17 mouse cellular contexts compared by ENCODE assay signal in the genomic region with DNA sequence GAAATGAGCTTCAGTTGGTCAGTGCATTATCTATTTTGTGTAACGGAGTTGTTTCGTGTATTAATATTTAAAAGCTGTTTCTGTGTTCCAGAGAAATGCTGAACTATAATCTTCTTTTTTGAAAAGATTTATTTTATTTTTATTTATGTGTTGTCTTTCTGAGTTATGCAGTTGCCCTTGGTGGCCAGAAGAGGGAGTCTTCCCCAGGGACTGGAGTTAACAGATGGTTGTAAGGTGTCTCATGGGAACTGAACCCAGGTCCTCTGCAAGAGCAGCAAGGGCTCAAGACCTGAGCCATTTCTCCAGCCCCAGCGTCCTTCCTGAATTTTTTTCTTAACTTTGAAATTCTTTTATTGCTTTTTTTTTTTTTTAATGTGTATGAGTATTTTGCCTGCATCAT. TPM values are rescaled to one million over a fixed set of nuclear protein-coding genes. Genes with fewer than 3 reads are reported as not detected.
DNase-seq lines count a peak whose midpoint lies in the region; ATAC-seq and TF ChIP-seq lines count a peak whose summit lies in the region.
"Had no signal": no experiment of that assay in that cellular context is flagged by ENCODE, and none has a peak within 500 bp of the region (broad histone marks: within the 10 kb centered on the region; RNA-seq: fewer than 3 reads in every experiment).

No protein-coding gene starts in this region.

- in situ Hi-C loops in ES-E14 (cut with MboI; ENCODE audit: low sequenced_read_pairs in 2 of 2, unreplicated experiment in 2 of 2) = no loop called here

- H3K4me2 ChIP-seq in hindbrain, embryonic 16.5 days (ENCODE audit: low read length) = no peak overlapping the region
- H3K4me2 ChIP-seq: embryonic facial prominence, embryonic 13.5 days; limb, embryonic 12.5 days; lung, embryonic 15.5 days had no signal

- over 99% methylated on average over 3 of the region's 3 CpGs for WGBS in hindbrain, embryonic 16.5 days

- no peak overlapping the region for H3K27ac ChIP-seq in layer of hippocampus, adult 2 months
- H3K27ac ChIP-seq in ES-E14 (ENCODE audit: insufficient read depth, low read depth, low read length, poor library complexity, severe bottlenecking) = no peak overlapping the region
- no peak overlapping the region for H3K27ac ChIP-seq in hindbrain, embryonic 16.5 days (ENCODE audit: low read depth, low read length)
- H3K27ac ChIP-seq: embryonic facial prominence, embryonic 13.5 days; limb, embryonic 12.5 days; lung, embryonic 15.5 days had no signal

- no peak for ATAC-seq in hindbrain, embryonic 16.5 days

- peak; percentile 66 for TF ChIP-seq CTCF in layer of hippocampus, adult 2 months (conservative IDR thresholded peaks at IDR 0.05)

- no peak for DNase-seq in layer of hippocampus, adult 2 months (ENCODE audit: low spot score in 2 of 2)
- no peak for DNase-seq in layer of hippocampus, adult 11-12 months (ENCODE audit: low spot score)
- DNase-seq in B cell, adult 2 months = peak; percentile 11 to 15
- no peak for DNase-seq in ES-E14 (ENCODE audit: low read depth, low spot score)
- peak; percentile 5 for DNase-seq in induced T-regulatory cell, adult 2 months (ENCODE audit: low read depth)
- DNase-seq in right cerebral cortex, postnatal 36 days (ENCODE audit: low spot score in 2 of 2) = no peak
- DNase-seq: adrenal gland, postnatal 14 days; heart, adult 18-20 months; heart, postnatal 36 days; kidney, postnatal 10 days had no signal

- peaks cover 3% of the 10 kb centered on the region; the same call in 1 of the 2 replicates for H3K36me3 ChIP-seq in ES-E14 (ENCODE audit: control insufficient read depth, insufficient read depth, low read length, poor library complexity, severe bottlenecking)
- H3K36me3 ChIP-seq in hindbrain, embryonic 16.5 days (ENCODE audit: control insufficient read depth, insufficient read depth, low read length) = no peaks in the 10 kb centered on the region

- H3K4me3 ChIP-seq in layer of hippocampus, adult 2 months = no peak overlapping the region
- H3K4me3 ChIP-seq in ES-E14 (ENCODE audit: insufficient read depth in 1 of 2, low read depth in 1 of 2, low read length in 2 of 2, poor library complexity in 1 of 2, severe bottlenecking in 1 of 2) = no peak overlapping the region
- H3K4me3 ChIP-seq in hindbrain, embryonic 16.5 days (ENCODE audit: low read length) = no peak overlapping the region
- H3K4me3 ChIP-seq: embryonic facial prominence, embryonic 13.5 days; limb, embryonic 12.5 days; lung, embryonic 15.5 days had no signal

- H3K9ac ChIP-seq in ES-E14 (ENCODE audit: insufficient read depth, low read depth, low read length, poor library complexity, severe bottlenecking) = no peak overlapping the region
- no peak overlapping the region for H3K9ac ChIP-seq in hindbrain, embryonic 16.5 days (ENCODE audit: low read depth, low read length)
- H3K9ac ChIP-seq: embryonic facial prominence, embryonic 13.5 days; limb, embryonic 12.5 days; lung, embryonic 15.5 days had no signal

- H3K27me3 ChIP-seq in hindbrain, embryonic 16.5 days (replicated peaks; ENCODE audit: control insufficient read depth, insufficient read depth, low read length) = no peaks in the 10 kb centered on the region
- H3K27me3 ChIP-seq: embryonic facial prominence, embryonic 13.5 days; limb, embryonic 12.5 days; lung, embryonic 15.5 days had no signal

- H3K9me3 ChIP-seq in ES-E14 (ENCODE audit: control insufficient read depth, insufficient read depth, low read depth, low read length) = no peaks in the 10 kb centered on the region
- no peaks in the 10 kb centered on the region for H3K9me3 ChIP-seq in hindbrain, embryonic 16.5 days (ENCODE audit: control insufficient read depth, low read length)
- H3K9me3 ChIP-seq: embryonic facial prominence, embryonic 13.5 days; lung, embryonic 15.5 days had no signal

- no peaks in the 10 kb centered on the region for H3K4me1 ChIP-seq in ES-E14 (ENCODE audit: control insufficient read depth in 2 of 2, insufficient read depth in 2 of 2, low read length in 2 of 2, poor library complexity in 1 of 2)
- H3K4me1 ChIP-seq in hindbrain, embryonic 16.5 days (ENCODE audit: control insufficient read depth, insufficient read depth, low read depth, low read length) = no peaks in the 10 kb centered on the region
- H3K4me1 ChIP-seq: embryonic facial prominence, embryonic 13.5 days; limb, embryonic 12.5 days had no signal

TF ChIP-seq in ES-E14, 5 proteins besides CTCF, POLR2A, EP300 and RAD21:
- TF ChIP-seq ZNF384 (IDR thresholded peaks at IDR 0.05; ENCODE audit: low read depth, low read length) (no peak), HCFC1 (IDR thresholded peaks at IDR 0.05; ENCODE audit: borderline replicate concordance, insufficient read depth, low read length) (no peak), MAFK (IDR thresholded peaks at IDR 0.05; ENCODE audit: insufficient read depth, low read depth, low read length) (no peak), CHD2 (IDR thresholded peaks at IDR 0.05; ENCODE audit: low read depth, low read length) (no peak), ZC3H11A (IDR thresholded peaks at IDR 0.05; ENCODE audit: borderline replicate concordance, low read depth, low read length) (0 out of 2 replicates have a peak, but pooled peaks have one; percentile 3)
TF ChIP-seq in ES-E14: peak in this region for 1.

RNA-seq across cellular contexts. Expression of a gene that starts 54.3 kb away (rescaled TPM):
- 100 to 1,000 TPM; 129 to 132 TPM for total RNA-seq in layer of hippocampus, adult 2 months (2021)
- not detected in 2 replicates for total RNA-seq in ES-E14 (2012; rRNA removed)
- polyA plus RNA-seq in hindbrain, embryonic 16.5 days (2015; fragmentation: Nextera tagmentation; extraction: Ambion mirVana) = 40.4 and 49.3 TPM in 2 replicates
- total RNA-seq: heart, adult 18-20 months; heart, postnatal 36 days; megakaryocyte-erythroid progenitor cell, adult 5-6 weeks; neutrophil, adult 5-6 weeks had no signal
- polyA plus RNA-seq: intestine, embryonic 14.5 days had no signal

RNA-seq across cellular contexts. Expression of a gene that starts 59.5 kb away (rescaled TPM):
- 10 to 100 TPM; 16.2 to 17.7 TPM for total RNA-seq in layer of hippocampus, adult 2 months (2021)
- total RNA-seq in ES-E14 (2012; rRNA removed) = 87.9 and 135 TPM in 2 replicates
- polyA plus RNA-seq in hindbrain, embryonic 16.5 days (2015; fragmentation: Nextera tagmentation; extraction: Ambion mirVana) = 22.0 and 23.5 TPM in 2 replicates

RNA-seq across cellular contexts. Expression of a gene that starts 59.6 kb away (rescaled TPM):
- 10 to 100 TPM; 76.5 to 81.9 TPM for total RNA-seq in layer of hippocampus, adult 2 months (2021)
- 50.6 and 61.0 TPM in 2 replicates for total RNA-seq in ES-E14 (2012; rRNA removed)
- polyA plus RNA-seq in hindbrain, embryonic 16.5 days (2015; fragmentation: Nextera tagmentation; extraction: Ambion mirVana) = 56.1 and 64.4 TPM in 2 replicates

Comparison
In these comparisons a context has a peak if more than half of its experiments do, and no peak if none do; other contexts are left out.
1. DNase-seq: peak in B cell, adult 2 months (2 of 2) and induced T-regulatory cell, adult 2 months (single experiment); none in layer of hippocampus, adult 2 months (0 of 2), layer of hippocampus, adult 11-12 months (single experiment), ES-E14 (single experiment) and right cerebral cortex, postnatal 36 days (0 of 2).
2. RNA of a gene that starts 54.3 kb away (total RNA-seq): 129 to 132 TPM in layer of hippocampus, adult 2 months; not detected in ES-E14; every median in the first group is over 100 times any median in the second.